Mouse (Mus musculus): Measurements from ENCODE around the gene Psmc1. TPM values are rescaled to one million over a fixed set of nuclear protein-coding genes. Genes with fewer than 3 reads are reported as not detected.
A peak's percentile ranks its signal among the peaks of the same experiment; 100 is the strongest.

The Psmc1 gene
- polyA plus RNA-seq, 1 experiment from 2014 or later, result 308 TPM

GRCm38 (mm10) chr12:100126968-100127865, 17.3 kb downstream of the Psmc1 start:
- Histone ChIP-seq H3K4me2 (replicated peaks) (no peak overlapping the region), H3K9ac (no peak overlapping the region), H3K4me1 (no peaks in the 10 kb centered on the region), H3K4me3 (no peak overlapping the region), H3K27ac (no peak overlapping the region), H3K9me3 (replicated peaks) (no peaks in the 10 kb centered on the region), H3K27me3 (no peaks in the 10 kb centered on the region), H3K36me3 (peaks cover 83% of the 10 kb centered on the region)
- WGBS, result 88% methylated on average over 17 of the region's 17 CpGs
- ATAC-seq (ENCODE audit: low FRiP score), result no peak

GRCm38 (mm10) chr12:100127866-100128480, 18.0 kb downstream of the Psmc1 start:
- Histone ChIP-seq H3K9ac (no peak overlapping the region), H3K27me3 (no peaks in the 10 kb centered on the region), H3K4me2 (replicated peaks) (no peak overlapping the region), H3K4me3 (no peak overlapping the region), H3K9me3 (replicated peaks) (no peaks in the 10 kb centered on the region), H3K36me3 (peaks cover 82% of the 10 kb centered on the region), H3K27ac (no peak overlapping the region), H3K4me1 (no peaks in the 10 kb centered on the region)
- ATAC-seq (ENCODE audit: low FRiP score), result no peak
- WGBS, result 81% methylated on average over 8 of the region's 8 CpGs

GRCm38 (mm10) chr12:100128522-100128921, 18.6 kb downstream of the Psmc1 start:
- H3K27ac ChIP-seq, result no peak overlapping the region
- no peaks in the 10 kb centered on the region for H3K9me3 ChIP-seq (replicated peaks)
- 84% methylated on average over 6 of the region's 6 CpGs for WGBS
- no peak overlapping the region for H3K9ac ChIP-seq
- no peak overlapping the region for H3K4me3 ChIP-seq
- peaks cover 81% of the 10 kb centered on the region for H3K36me3 ChIP-seq
- H3K4me1 ChIP-seq, result no peaks in the 10 kb centered on the region; the same call in 1 of the 2 replicates
- no peak overlapping the region for H3K4me2 ChIP-seq (replicated peaks)
- ATAC-seq (ENCODE audit: low FRiP score), result no peak
- no peaks in the 10 kb centered on the region for H3K27me3 ChIP-seq

GRCm38 (mm10) chr12:100128961-100129360, 19.0 kb downstream of the Psmc1 start:
- Histone ChIP-seq H3K4me3 (no peak overlapping the region), H3K4me2 (replicated peaks) (no peak overlapping the region), H3K4me1 (no peaks in the 10 kb centered on the region; the same call in 1 of the 2 replicates), H3K36me3 (peaks cover 81% of the 10 kb centered on the region), H3K9me3 (replicated peaks) (no peaks in the 10 kb centered on the region), H3K9ac (no peak overlapping the region), H3K27ac (no peak overlapping the region), H3K27me3 (no peaks in the 10 kb centered on the region)
- ATAC-seq (ENCODE audit: low FRiP score), result no peak
- 82% methylated on average over 8 of the region's 8 CpGs for WGBS

GRCm38 (mm10) chr12:100131167-100131566, 21.2 kb downstream of the Psmc1 start:
- no peak overlapping the region for H3K27ac ChIP-seq
- 91% methylated on average over 9 of the region's 9 CpGs for WGBS
- no peaks in the 10 kb centered on the region; the same call in 1 of the 2 replicates for H3K4me1 ChIP-seq
- no peak overlapping the region for H3K4me2 ChIP-seq (replicated peaks)
- H3K27me3 ChIP-seq, result no peaks in the 10 kb centered on the region
- H3K9ac ChIP-seq, result no peak overlapping the region
- no peak for ATAC-seq (ENCODE audit: low FRiP score)
- H3K4me3 ChIP-seq, result no peak overlapping the region
- H3K9me3 ChIP-seq (replicated peaks), result no peaks in the 10 kb centered on the region
- peaks cover 73% of the 10 kb centered on the region for H3K36me3 ChIP-seq

- ATAC-seq (ENCODE audit: low FRiP score), result 0 out of 2 replicates have a peak, but pooled peaks have one; percentile 20
- Histone ChIP-seq H3K36me3 (peaks cover 73% of the 10 kb centered on the region), H3K4me1 (no peaks in the 10 kb centered on the region; the same call in 1 of the 2 replicates), H3K4me2 (replicated peaks) (no peak overlapping the region), H3K4me3 (no peak overlapping the region), H3K9me3 (replicated peaks) (no peaks in the 10 kb centered on the region), H3K27ac (no peak overlapping the region), H3K9ac (no peak overlapping the region), H3K27me3 (no peaks in the 10 kb centered on the region)
- WGBS, result 56% methylated on average over 8 of the region's 8 CpGs
Observed at GRCm38 (mm10) chr12:100131655-100132054, 21.7 kb downstream of the Psmc1 start.

GRCm38 (mm10) chr12:100134395-100134936, 24.5 kb downstream of the Psmc1 start:
- Histone ChIP-seq H3K9me3 (replicated peaks) (no peaks in the 10 kb centered on the region), H3K27me3 (no peaks in the 10 kb centered on the region), H3K9ac (no peak overlapping the region), H3K4me1 (no peaks in the 10 kb centered on the region; the same call in 1 of the 2 replicates), H3K4me2 (replicated peaks) (no peak overlapping the region), H3K36me3 (peaks cover 82% of the 10 kb centered on the region), H3K4me3 (no peak overlapping the region), H3K27ac (0 out of 2 replicates have a peak overlapping the region, but pooled peaks have one; percentile 30)
- peak; percentile 57; the same call in 1 of the 2 replicates for ATAC-seq (ENCODE audit: low FRiP score)
- 71% methylated on average over 11 of the region's 11 CpGs for WGBS

GRCm38 (mm10) chr12:100135117-100135516, 25.2 kb downstream of the Psmc1 start:
- H3K9ac ChIP-seq, result no peak overlapping the region
- peak overlapping the region; percentile 4; the same call in 1 of the 2 replicates for H3K27ac ChIP-seq
- no peak for ATAC-seq (ENCODE audit: low FRiP score)
- no peaks in the 10 kb centered on the region for H3K9me3 ChIP-seq (replicated peaks)
- H3K27me3 ChIP-seq, result no peaks in the 10 kb centered on the region
- H3K36me3 ChIP-seq, result peaks cover 82% of the 10 kb centered on the region
- no peaks in the 10 kb centered on the region; the same call in 1 of the 2 replicates for H3K4me1 ChIP-seq
- no peak overlapping the region for H3K4me3 ChIP-seq
- H3K4me2 ChIP-seq (replicated peaks), result no peak overlapping the region
- 88% methylated on average over 3 of the region's 3 CpGs for WGBS

- Histone ChIP-seq H3K4me3 (no peak overlapping the region), H3K9ac (no peak overlapping the region), H3K27ac (no peak overlapping the region), H3K27me3 (no peaks in the 10 kb centered on the region), H3K4me1 (no peaks in the 10 kb centered on the region), H3K9me3 (replicated peaks) (no peaks in the 10 kb centered on the region), H3K4me2 (replicated peaks) (no peak overlapping the region), H3K36me3 (peaks cover 97% of the 10 kb centered on the region)
- no peak for ATAC-seq (ENCODE audit: low FRiP score)
- WGBS, result 93% methylated on average over 11 of the region's 11 CpGs
Observed at GRCm38 (mm10) chr12:100142848-100143523, 33.0 kb downstream of the Psmc1 start.

- H3K9ac ChIP-seq, result no peak overlapping the region
- ATAC-seq (ENCODE audit: low FRiP score), result no peak
- no peaks in the 10 kb centered on the region for H3K4me1 ChIP-seq
- no peak overlapping the region for H3K4me2 ChIP-seq (replicated peaks)
- no peaks in the 10 kb centered on the region for H3K9me3 ChIP-seq (replicated peaks)
- no peak overlapping the region for H3K27ac ChIP-seq
- 96% methylated on average over 9 of the region's 9 CpGs for WGBS
- peaks cover 95% of the 10 kb centered on the region for H3K36me3 ChIP-seq
- H3K27me3 ChIP-seq, result no peaks in the 10 kb centered on the region
- no peak overlapping the region for H3K4me3 ChIP-seq
Observed at GRCm38 (mm10) chr12:100143737-100144136, 33.8 kb downstream of the Psmc1 start.

- ATAC-seq (ENCODE audit: low FRiP score), result no peak
- Histone ChIP-seq H3K4me1 (no peaks in the 10 kb centered on the region), H3K4me2 (replicated peaks) (no peak overlapping the region), H3K27me3 (no peaks in the 10 kb centered on the region), H3K36me3 (peaks cover 95% of the 10 kb centered on the region), H3K4me3 (no peak overlapping the region), H3K9me3 (replicated peaks) (no peaks in the 10 kb centered on the region), H3K9ac (no peak overlapping the region), H3K27ac (no peak overlapping the region)
- 93% methylated on average over 5 of the region's 5 CpGs for WGBS
Observed at GRCm38 (mm10) chr12:100144269-100144668, 34.3 kb downstream of the Psmc1 start.

- no peak overlapping the region for H3K4me2 ChIP-seq (replicated peaks)
- no peak overlapping the region for H3K4me3 ChIP-seq
- no peak overlapping the region for H3K27ac ChIP-seq
- H3K4me1 ChIP-seq, result no peaks in the 10 kb centered on the region
- no peaks in the 10 kb centered on the region for H3K27me3 ChIP-seq
- H3K36me3 ChIP-seq, result peaks cover 34% of the 10 kb centered on the region
- no peaks in the 10 kb centered on the region for H3K9me3 ChIP-seq (replicated peaks)
- ATAC-seq (ENCODE audit: low FRiP score), result no peak
- WGBS, result 94% methylated on average over 7 of the region's 7 CpGs
- no peak overlapping the region for H3K9ac ChIP-seq
Observed at GRCm38 (mm10) chr12:100152466-100152865, 42.5 kb downstream of the Psmc1 start.
